Mouse (Mus musculus): ENCODE measurements around the gene Ica1l.
"Not testable (repeated sequence)": the region's sequence is repeated elsewhere in the genome, so short reads cannot be mapped to it uniquely, and the experiment has no call there.

The Ica1l gene

GRCm38 (mm10) chr1:60042796-60043469, at the start of gene Ica1l:
Gene Ica1l (minus strand): TSS chr1:60043184.
- no peak for DNase-seq (ENCODE audit: extremely low read depth, low read depth, low spot score)

GRCm38 (mm10) chr1:60076411-60076810, 33.4 kb upstream of the Ica1l start:
- DNase-seq (ENCODE audit: extremely low read depth, low read depth, low spot score): no peak

GRCm38 (mm10) chr1:60075590-60075989, 32.6 kb upstream of the Ica1l start:
- DNase-seq (ENCODE audit: extremely low read depth, low read depth, low spot score): no peak

GRCm38 (mm10) chr1:60074935-60075334, 32.0 kb upstream of the Ica1l start:
- no peak for DNase-seq (ENCODE audit: extremely low read depth, low read depth, low spot score)

- DNase-seq (ENCODE audit: extremely low read depth, low read depth, low spot score): not testable (repeated sequence)
Measured at GRCm38 (mm10) chr1:60070725-60071124, 27.7 kb upstream of the Ica1l start.

- no peak for DNase-seq (ENCODE audit: extremely low read depth, low read depth, low spot score)
Measured at GRCm38 (mm10) chr1:60056310-60056709, 13.3 kb upstream of the Ica1l start.

GRCm38 (mm10) chr1:60054659-60055058, 11.7 kb upstream of the Ica1l start:
- no peak for DNase-seq (ENCODE audit: extremely low read depth, low read depth, low spot score)

GRCm38 (mm10) chr1:60047481-60047880, 4.5 kb upstream of the Ica1l start:
- not testable (repeated sequence) for DNase-seq (ENCODE audit: extremely low read depth, low read depth, low spot score)

GRCm38 (mm10) chr1:60044595-60044994, 1.6 kb upstream of the Ica1l start:
- no peak for DNase-seq (ENCODE audit: extremely low read depth, low read depth, low spot score)

GRCm38 (mm10) chr1:60042398-60042795, 587 bp downstream of the Ica1l start:
- DNase-seq (ENCODE audit: extremely low read depth, low read depth, low spot score): no peak

- no peak for DNase-seq (ENCODE audit: extremely low read depth, low read depth, low spot score)
Measured at GRCm38 (mm10) chr1:60035044-60035443, 7.9 kb downstream of the Ica1l start.

- no peak for DNase-seq (ENCODE audit: extremely low read depth, low read depth, low spot score)
Measured at GRCm38 (mm10) chr1:60017031-60017469, 25.9 kb downstream of the Ica1l start.

- no peak for DNase-seq (ENCODE audit: extremely low read depth, low read depth, low spot score)
Measured at GRCm38 (mm10) chr1:60016136-60016611, 26.8 kb downstream of the Ica1l start.

GRCm38 (mm10) chr1:60015511-60015910, 27.5 kb downstream of the Ica1l start:
- DNase-seq (ENCODE audit: extremely low read depth, low read depth, low spot score): no peak

GRCm38 (mm10) chr1:60013779-60014178, 29.2 kb downstream of the Ica1l start:
- no peak for DNase-seq (ENCODE audit: extremely low read depth, low read depth, low spot score)

- DNase-seq (ENCODE audit: extremely low read depth, low read depth, low spot score): no peak
Measured at GRCm38 (mm10) chr1:60008743-60009142, 34.2 kb downstream of the Ica1l start.

GRCm38 (mm10) chr1:60007337-60007736, 35.6 kb downstream of the Ica1l start:
- no peak for DNase-seq (ENCODE audit: extremely low read depth, low read depth, low spot score)

- no peak for DNase-seq (ENCODE audit: extremely low read depth, low read depth, low spot score)
Measured at GRCm38 (mm10) chr1:60000319-60000718, 42.7 kb downstream of the Ica1l start.

- DNase-seq (ENCODE audit: extremely low read depth, low read depth, low spot score): no peak
Measured at GRCm38 (mm10) chr1:59997352-59997751, 45.6 kb downstream of the Ica1l start.

GRCm38 (mm10) chr1:59995646-59996045, 47.3 kb downstream of the Ica1l start:
- no peak for DNase-seq (ENCODE audit: extremely low read depth, low read depth, low spot score)

GRCm38 (mm10) chr1:59987399-59988040, 55.5 kb downstream of the Ica1l start:
- DNase-seq (ENCODE audit: extremely low read depth, low read depth, low spot score): no peak

- no peak for DNase-seq (ENCODE audit: extremely low read depth, low read depth, low spot score)
Measured at GRCm38 (mm10) chr1:59986626-59987025, 56.4 kb downstream of the Ica1l start.
